Mouse (Mus musculus) bone marrow macrophage, adult 2 months (primary cell): ENCODE results near the gene Dock8. TPM values are rescaled to one million over a fixed set of nuclear protein-coding genes. Genes with fewer than 3 reads are reported as not detected.

ENCODE experiments used
- H3K27ac ChIP-seq: 2 replicates; pipeline ENCODE4 v1.5.1; 2012; ENCODE audit warnings: low read depth, low read length; ENCODE audit not compliant: insufficient read depth
- H3K4me1 ChIP-seq: 2 replicates; pipeline ENCODE4 v1.6.1; 2012; ENCODE audit warnings: low read length; ENCODE audit not compliant: control insufficient read depth, insufficient read depth
- H3K4me3 ChIP-seq: 2 replicates; pipeline ENCODE4 v1.5.1; 2012; ENCODE audit warnings: mild to moderate bottlenecking, low read length, moderate library complexity; ENCODE audit not compliant: insufficient read depth
- CTCF ChIP-seq: IDR thresholded peaks from 2 replicates; pipeline ENCODE4 v1.5.1; 2012; ENCODE audit warnings: low read depth, mild to moderate bottlenecking, low read length, moderate library complexity
- POLR2A ChIP-seq: IDR thresholded peaks from 2 replicates; pipeline ENCODE4 v1.6.1; 2012; ENCODE audit warnings: mild to moderate bottlenecking, low read depth, low read length, borderline replicate concordance
- polyA plus RNA-seq: library from polyadenylated mRNA; stranded (reverse); fragments of >200 nt; gene quantifications from 2 replicates; pipeline ENCODE4 v1.2.4, GENCODE M21; 2012; ENCODE audit not compliant: missing spikeins, insufficient read depth, insufficient read length

Dock8 gene
- polyA plus RNA-seq, 1 experiment: 83.3 TPM

GRCm38 (mm10) chr19:25098941-25099340, 99.6 kb downstream of the Dock8 start:
- TF ChIP-seq CTCF (no peak), POLR2A (no peak)
- H3K27ac ChIP-seq: no peak overlapping the region
- H3K4me3 ChIP-seq: no peak overlapping the region
- H3K4me1 ChIP-seq: no peaks in the 10 kb centered on the region

- Histone ChIP-seq H3K27ac (no peak overlapping the region), H3K4me1 (no peaks in the 10 kb centered on the region), H3K4me3 (no peak overlapping the region)
- TF ChIP-seq CTCF (no peak), POLR2A (no peak)
Measured at GRCm38 (mm10) chr19:25105682-25106081, 106.3 kb downstream of the Dock8 start.

- Histone ChIP-seq H3K4me1 (no peaks in the 10 kb centered on the region), H3K27ac (no peak overlapping the region), H3K4me3 (no peak overlapping the region)
- TF ChIP-seq POLR2A: no peak
- TF ChIP-seq CTCF: no peak
Measured at GRCm38 (mm10) chr19:25106315-25106714, 107.0 kb downstream of the Dock8 start.

GRCm38 (mm10) chr19:25107417-25107816, 108.1 kb downstream of the Dock8 start:
- no peak overlapping the region for H3K27ac ChIP-seq

GRCm38 (mm10) chr19:25111591-25112233, 112.4 kb downstream of the Dock8 start:
- Histone ChIP-seq H3K27ac (no peak overlapping the region), H3K4me1 (no peaks in the 10 kb centered on the region), H3K4me3 (no peak overlapping the region)
- no peak for TF ChIP-seq CTCF
- no peak for TF ChIP-seq POLR2A

More at GRCm38 (mm10) chr19:25107417-25107816, 108.1 kb downstream of the Dock8 start:
- Histone ChIP-seq H3K4me3 (no peak overlapping the region), H3K4me1 (no peaks in the 10 kb centered on the region)
- TF ChIP-seq CTCF: no peak
- TF ChIP-seq POLR2A: no peak

GRCm38 (mm10) chr19:25116981-25117380, 117.6 kb downstream of the Dock8 start:
- H3K4me3 ChIP-seq: no peak overlapping the region
- H3K4me1 ChIP-seq: no peaks in the 10 kb centered on the region
- H3K27ac ChIP-seq: no peak overlapping the region
- TF ChIP-seq POLR2A (no peak), CTCF (no peak)

GRCm38 (mm10) chr19:25122417-25122816, 123.1 kb downstream of the Dock8 start:
- Histone ChIP-seq H3K27ac (no peak overlapping the region), H3K4me3 (no peak overlapping the region), H3K4me1 (no peaks in the 10 kb centered on the region)
- TF ChIP-seq CTCF (no peak), POLR2A (no peak)

- Histone ChIP-seq H3K4me3 (no peak overlapping the region), H3K4me1 (no peaks in the 10 kb centered on the region), H3K27ac (no peak overlapping the region)
- TF ChIP-seq POLR2A (no peak), CTCF (no peak)
Measured at GRCm38 (mm10) chr19:25123031-25123430, 123.7 kb downstream of the Dock8 start.

- Histone ChIP-seq H3K27ac (no peak overlapping the region), H3K4me1 (no peaks in the 10 kb centered on the region), H3K4me3 (no peak overlapping the region)
- TF ChIP-seq POLR2A (no peak), CTCF (no peak)
Measured at GRCm38 (mm10) chr19:25123461-25123860, 124.1 kb downstream of the Dock8 start.

- peaks cover 19% of the 10 kb centered on the region for H3K4me1 ChIP-seq
- H3K27ac ChIP-seq: no peak overlapping the region
- TF ChIP-seq CTCF (no peak), POLR2A (no peak)
- no peak overlapping the region for H3K4me3 ChIP-seq
Measured at GRCm38 (mm10) chr19:25132322-25132721, 133.0 kb downstream of the Dock8 start.
